Mouse (Mus musculus) thymus, postnatal 25 days (tissue): ENCODE data around the gene Olfr598.
"Not testable (repeated sequence)": the region's sequence is repeated elsewhere in the genome, so short reads cannot be mapped to it uniquely, and the experiment has no call there.

Source experiments
- DNase-seq: peaks from one replicate; pipeline ENCODE4 v3.0.0; 2022

Olfr598 gene

DNA sequence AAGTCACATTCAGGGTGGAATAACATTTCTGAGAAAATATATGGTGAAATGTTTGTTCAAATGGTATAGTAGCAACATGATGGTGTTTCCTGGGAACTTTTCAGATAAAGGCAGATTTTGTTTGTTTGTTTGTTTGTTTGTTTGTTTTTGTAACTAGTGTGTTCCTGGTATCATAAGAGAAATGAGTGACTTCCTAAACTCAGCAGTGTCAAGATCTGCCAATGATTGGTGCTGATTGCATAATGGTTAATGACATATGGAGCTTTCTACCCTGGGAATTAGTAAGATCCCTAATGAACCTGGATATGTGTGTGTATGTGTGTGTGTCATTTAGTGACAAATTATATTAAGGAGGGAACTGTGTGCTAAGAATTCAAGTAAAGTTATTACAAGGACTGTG is at the start of gene Olfr598:
Gene Olfr598, plus strand, starts transcription at position 301 of the 400 bp plus-strand sequence.
- no peak for DNase-seq

GRCm38 (mm10) chr7:103305348-103305747 is 18.0 kb upstream of the Olfr598 start, which contains the start of gene Olfr596:
Gene Olfr596 (plus strand): TSS chr7:103305648.
- not testable (repeated sequence) for DNase-seq

GRCm38 (mm10) chr7:103316015-103316414 is 7.4 kb upstream of the Olfr598 start, which contains the start of gene Olfr597:
Gene Olfr597 (plus strand): TSS chr7:103316315.
- DNase-seq: not testable (repeated sequence)

DNA sequence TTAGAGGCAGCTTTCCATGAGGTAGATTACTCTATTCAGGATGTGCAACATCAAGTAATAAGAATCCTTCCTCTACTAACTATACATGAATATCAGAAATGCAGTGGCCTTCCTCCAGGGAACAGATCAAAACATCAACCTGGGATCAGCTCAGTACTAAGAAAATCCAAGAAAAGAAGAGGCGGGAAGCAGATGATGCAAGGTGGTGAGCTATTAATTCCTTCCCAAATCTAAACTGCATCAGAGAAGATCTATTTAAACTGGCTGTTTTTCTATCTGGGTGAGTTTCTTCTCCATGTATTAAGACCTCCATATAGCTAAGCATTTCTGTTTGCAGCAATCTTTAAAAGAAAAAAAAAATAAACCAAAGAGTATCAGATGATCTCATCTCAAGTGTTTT is 12.2 kb downstream of the Olfr598 start, which contains the start of gene Olfr599:
Gene Olfr599, plus strand, starts transcription at position 301 of the 400 bp plus-strand sequence.
- no peak for DNase-seq

DNA sequence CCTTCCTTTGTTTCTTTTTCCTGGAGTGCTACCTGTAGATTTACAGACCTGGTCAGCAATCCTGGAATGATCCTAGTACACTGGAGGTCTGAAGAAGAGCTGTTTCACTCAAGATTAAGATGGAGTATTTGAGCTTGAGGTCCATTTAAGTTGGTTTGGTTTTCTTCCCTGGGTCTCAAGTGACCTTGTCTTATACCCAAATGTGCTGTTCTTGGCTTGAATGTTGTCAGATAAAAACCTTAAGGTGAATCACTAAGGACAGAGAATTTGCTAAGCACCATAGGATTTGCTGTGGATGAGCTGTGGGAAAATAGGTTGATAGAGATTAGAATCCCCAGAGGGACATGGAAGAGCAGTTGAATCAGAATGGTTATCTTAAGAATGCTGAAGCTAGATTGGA is 26.2 kb downstream of the Olfr598 start, which contains the start of gene Olfr600:
Gene Olfr600, minus strand, starts transcription at position 101 of the 400 bp plus-strand sequence.
- DNase-seq: no peak

GRCm38 (mm10) chr7:103362555-103362954 is 39.2 kb downstream of the Olfr598 start, which contains the start of gene Olfr601:
Gene Olfr601 (minus strand): TSS chr7:103362655.
- no peak for DNase-seq
